Mouse (Mus musculus): ENCODE results near the gene 4933427D14Rik.

4933427D14Rik gene

DNA sequence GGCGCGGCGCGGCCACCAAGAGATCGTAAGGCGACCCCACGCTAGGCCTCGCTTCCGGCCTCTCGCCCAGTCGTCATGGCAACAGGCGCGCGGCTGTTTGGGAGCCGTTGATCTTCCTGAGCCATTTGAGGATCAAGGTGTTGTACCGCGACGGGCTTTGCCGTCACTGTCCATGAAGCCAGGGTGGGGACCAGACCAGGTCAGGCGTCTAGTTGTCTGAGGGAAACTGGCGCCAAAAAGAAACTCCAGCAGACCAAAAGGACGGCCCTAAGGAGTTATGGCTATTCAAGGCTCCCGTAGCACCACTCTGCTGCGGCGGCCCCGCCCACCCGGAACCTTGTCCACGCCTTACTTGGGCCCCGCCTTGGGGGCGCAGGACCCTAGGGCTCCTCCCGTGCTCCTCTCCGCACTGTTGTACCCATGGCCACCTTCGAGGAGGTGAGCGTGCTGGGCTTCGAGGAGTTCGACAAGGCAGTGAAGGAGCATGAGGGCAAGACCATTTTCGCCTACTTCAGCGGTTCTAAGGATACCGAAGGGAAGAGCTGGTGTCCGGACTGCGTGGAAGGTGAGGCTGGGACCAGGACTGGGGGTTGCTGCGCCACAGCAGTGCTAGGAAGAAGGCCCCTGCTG lies at the start of gene 4933427D14Rik, which contains the start of gene Txndc17:
TSS of gene 4933427D14Rik (minus strand) at position 256 of the 630 bp plus-strand sequence.
TSS of gene Txndc17 (plus strand) at position 344 of the 630 bp plus-strand sequence.
- peak; percentile 91 for DNase-seq

DNA sequence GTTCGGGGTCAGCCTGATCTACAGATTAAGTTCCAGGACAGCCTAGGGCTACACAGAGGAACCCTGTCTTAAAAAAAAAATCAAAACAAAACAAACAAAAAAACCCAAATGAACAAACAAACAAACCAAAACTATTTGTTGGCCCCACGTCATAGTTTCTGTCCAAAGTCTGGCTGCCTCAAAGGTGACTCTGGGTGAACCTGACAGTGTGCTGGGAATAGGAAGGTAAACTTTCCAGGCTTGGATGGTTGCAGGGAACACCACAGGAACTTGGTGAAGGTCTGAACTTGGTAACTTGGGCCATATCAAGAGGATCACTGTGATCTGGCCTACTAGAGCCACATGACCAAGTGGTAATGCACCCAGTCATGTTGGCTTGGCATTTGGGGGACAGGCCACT lies 49.2 kb upstream of the 4933427D14Rik start:
- DNase-seq, result no peak

DNA sequence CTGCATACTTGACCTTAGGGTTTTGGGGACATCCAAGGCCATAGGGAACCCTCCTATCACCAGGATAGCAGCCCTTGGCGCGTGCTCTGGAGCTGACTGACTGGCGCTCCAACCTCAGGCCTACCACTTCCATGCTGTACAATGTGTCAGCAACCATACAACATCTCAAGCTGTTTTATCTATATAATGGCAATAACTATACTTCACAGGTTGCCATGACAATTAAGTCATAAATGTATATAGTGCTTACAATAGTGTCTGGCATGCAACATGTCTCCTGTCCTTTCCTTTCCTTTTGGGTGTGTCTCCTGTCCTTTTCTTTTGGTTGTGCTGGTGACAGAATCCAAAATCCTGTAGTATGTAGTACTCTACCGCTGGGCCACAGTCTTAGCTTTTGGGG lies 48.4 kb upstream of the 4933427D14Rik start:
- DNase-seq, result no peak

DNA sequence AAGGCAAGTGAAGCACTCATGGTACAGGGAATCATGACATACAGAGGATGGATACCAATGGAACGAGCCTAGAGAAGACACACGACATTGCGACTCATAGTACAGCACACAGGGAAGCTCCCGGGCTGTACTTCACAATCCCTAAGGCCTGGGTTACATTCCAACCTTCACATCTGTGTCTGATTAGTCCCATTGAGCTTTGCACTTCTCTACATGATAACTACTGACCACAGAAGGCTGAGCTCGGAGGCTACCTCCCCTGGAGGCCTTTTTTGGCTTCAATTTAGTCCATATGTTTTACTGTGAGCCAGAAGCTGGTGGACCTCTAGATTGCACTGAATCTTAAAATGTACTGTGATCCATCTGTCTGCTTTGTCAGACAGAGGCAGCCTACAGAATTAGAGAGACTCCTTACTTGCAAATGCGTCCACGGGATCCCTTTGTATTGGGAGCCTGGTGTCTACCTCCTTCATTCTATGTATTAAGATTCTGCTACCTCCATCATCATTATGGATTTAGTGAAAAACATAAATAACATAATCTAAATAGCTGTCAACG lies 38.0 kb upstream of the 4933427D14Rik start:
- DNase-seq, result peak; percentile 21

DNA sequence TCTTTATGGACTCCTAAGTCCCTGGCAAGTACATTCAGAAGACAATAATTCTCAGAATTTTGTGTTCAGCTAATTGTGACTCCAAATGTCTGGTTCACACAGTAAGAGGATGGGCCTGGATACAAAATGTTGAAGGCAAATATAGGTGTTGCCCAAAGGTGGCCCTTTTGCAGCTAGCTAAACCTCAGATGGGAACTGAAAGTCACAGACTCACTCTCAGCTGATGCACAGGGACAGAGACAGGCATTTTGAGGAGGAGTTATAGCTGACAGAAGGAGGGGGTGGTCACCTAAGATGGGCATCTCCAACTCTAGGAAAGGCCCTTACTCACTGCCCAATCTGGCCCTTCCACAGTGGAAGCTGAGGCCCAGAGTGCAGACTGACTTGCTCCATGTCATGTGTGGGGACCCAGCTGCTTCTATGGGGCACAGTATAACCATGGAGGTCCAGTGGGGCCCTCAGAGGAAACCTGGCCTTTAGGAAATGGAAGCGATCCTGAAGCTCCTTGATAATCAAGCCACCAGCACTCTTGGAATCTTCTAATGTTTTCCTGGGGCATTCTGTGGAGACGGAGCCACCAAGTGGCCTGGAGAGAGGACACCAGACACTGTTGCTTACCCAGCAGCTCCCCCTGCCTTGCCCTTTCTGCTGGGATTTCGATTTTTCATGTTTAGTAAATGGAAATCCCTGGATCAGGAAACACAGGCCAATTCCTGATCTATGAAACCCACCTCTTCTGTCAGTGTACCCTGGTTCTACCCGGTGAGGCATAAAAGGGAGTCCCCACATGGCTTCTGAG lies 33.0 kb upstream of the 4933427D14Rik start:
- no peak for DNase-seq

DNA sequence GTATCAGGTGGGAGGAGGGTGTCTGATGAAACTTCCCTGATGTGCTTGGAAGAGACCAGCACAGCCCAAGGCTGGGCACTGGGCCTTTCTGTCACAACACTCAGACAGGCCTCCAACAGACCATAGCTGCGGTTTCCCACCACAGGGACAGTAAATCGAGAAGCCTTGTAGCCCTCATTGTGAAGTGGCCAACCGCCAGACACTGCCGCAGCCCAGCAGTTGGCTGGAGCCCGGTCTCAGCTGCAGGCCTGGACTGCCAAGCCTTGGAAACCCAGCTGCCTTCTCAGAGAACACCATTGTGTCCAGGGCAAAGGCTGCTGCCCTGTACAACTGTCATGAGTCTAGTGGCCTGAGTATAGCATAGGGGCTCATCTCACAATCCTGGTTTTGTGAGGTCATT lies 26.8 kb upstream of the 4933427D14Rik start:
- DNase-seq, result peak; percentile 17

DNA sequence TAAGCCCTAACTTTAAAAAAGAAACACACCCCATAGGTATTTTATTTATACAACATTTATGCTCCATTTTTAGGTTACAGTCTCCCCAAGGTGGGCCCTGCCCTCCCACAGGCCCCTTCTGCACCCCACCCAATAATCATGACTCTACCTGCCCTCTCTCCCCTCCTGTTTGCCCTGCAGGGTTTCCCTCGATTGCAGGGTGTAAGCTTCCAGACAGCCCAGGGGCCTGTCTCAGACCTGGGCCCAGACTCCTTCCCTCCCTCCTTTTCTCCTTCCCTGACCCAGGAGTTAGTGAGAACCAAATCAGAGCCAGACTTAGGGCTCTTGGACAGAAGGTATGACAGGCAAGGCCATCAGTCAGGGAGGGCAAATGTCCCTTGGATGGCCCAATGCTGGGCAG lies 25.7 kb upstream of the 4933427D14Rik start:
- no peak for DNase-seq

DNA sequence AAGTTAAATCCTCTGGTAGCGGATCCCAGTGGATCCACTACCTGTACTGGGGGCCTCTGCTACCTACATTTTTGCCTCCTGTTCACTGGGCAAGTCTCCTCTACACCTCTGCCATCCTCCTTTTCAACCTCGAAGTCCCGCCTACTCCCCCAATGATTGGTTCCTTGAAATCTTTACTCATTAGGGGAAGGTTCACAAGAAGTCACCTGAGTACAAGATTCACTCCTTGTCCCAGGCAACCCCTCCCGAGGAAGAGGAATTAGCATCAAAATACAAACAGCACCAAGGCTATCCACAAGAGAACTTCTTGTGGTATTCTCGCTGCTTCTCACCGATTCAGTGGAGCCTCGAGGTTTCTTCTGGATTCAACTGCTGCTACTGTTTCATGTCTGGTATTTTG lies 24.8 kb upstream of the 4933427D14Rik start:
- DNase-seq, result no peak

DNA sequence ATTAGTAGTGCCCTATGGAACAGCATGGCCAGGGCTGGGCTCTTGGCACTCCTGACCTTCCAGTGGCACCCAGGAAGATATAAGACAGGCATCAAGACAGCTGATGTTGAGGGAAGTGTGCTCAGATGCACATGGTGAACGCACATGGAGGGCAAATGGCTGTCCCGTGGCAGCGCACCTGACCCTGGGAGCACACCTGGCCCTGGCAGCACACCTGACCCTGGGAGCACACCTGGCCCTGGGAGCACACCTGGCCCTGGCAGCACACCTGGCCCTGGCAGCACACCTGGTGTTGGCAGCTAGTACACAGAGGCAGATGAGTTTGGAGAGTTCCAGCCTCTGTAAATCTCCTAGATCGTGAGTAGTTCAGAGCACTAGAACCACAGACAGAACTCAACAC lies 21.3 kb upstream of the 4933427D14Rik start:
- no peak for DNase-seq

DNA sequence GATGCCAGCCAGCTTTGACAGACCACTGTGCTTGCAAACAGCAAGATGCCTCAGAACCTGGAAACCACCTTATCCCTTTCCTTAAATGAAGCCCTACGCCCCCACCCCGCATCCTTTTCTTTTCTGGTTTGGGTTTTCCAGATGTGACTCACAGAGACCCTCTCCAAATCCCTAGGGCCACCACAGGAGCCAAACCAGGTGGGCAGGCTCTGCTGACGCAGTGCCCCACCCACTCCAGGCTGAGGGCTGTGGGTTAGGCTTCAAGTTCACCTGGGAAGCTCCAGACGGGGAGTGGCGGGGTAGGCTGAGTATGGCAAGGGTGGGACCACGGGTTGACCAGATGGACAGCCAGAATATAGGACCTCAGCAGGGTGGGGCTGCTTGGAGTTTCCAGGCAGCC lies 19.6 kb upstream of the 4933427D14Rik start:
- no peak for DNase-seq

DNA sequence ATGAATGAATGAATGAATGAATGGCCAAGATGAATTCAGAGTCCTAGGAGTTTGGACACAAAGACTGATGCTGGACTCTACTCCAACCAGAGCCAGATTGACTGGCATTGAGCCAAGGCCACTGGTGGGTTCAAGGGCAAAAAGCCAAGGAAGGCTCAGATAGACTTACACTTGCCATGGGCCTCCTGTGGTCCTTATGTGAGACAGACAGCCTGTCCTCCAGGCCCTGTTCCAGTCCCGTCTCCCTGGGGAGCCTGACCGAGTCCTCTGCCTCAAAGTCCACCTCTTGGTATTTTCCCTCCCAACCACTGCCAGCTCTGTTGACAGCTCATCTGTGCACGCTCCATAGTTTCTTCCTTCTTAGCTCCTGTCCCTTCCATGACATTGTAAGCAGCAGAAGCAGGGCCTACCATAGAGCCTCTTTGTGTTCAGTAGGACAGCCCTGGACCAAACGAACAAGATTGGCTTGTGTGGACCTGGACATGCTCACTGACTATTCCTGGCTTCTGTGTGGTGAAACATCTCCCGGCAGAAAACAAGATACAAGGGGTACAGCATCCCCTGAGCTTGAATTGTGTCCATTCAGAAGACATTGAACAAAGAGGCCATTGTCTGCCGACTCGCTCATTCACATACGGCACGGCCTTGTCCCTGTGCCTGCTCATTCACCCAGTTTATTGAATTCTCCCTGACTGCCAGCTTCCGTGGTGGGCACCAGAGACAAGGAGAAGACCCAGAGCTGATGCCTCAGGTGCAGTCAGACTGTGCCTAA lies 18.9 kb upstream of the 4933427D14Rik start:
- no peak for DNase-seq

DNA sequence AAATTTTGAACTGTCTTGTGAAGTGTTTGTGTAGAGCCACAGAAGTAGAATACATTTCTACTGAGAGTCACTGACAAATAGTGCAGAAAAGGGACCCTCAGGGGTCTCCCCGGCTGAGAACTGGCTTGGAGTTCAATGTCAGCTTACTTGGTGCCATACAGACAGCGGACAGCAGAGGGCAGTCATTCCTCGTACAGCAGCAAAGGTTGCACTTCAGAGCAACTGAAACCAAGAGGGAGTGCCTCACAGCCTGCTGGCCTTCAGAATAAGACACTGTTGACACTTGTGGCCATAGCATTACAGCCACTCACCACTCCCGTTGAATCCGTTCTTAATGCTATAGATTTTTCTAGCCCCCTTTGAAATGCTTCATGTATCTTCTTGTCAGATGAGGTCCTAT lies 17.6 kb upstream of the 4933427D14Rik start:
- peak; percentile 69 for DNase-seq

DNA sequence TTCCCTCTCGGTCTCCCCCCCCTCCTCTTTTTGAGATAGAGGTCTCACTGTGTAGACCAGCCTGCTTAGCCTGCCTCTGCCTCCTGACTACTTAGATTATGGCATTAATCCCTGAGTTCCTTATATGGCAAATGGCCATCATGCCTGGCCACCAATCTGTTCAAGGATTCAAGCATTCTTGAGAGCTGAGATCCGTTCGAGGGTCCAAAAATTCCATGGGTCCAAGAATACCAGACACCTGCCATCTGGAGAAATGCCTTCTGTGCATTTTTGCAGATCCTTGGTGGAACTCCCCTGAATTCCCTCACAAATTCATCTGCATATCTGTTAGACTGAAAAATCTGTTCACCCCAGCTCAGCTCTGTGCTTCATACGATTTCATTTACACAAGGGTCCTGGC lies 16.2 kb upstream of the 4933427D14Rik start:
- DNase-seq, result no peak

DNA sequence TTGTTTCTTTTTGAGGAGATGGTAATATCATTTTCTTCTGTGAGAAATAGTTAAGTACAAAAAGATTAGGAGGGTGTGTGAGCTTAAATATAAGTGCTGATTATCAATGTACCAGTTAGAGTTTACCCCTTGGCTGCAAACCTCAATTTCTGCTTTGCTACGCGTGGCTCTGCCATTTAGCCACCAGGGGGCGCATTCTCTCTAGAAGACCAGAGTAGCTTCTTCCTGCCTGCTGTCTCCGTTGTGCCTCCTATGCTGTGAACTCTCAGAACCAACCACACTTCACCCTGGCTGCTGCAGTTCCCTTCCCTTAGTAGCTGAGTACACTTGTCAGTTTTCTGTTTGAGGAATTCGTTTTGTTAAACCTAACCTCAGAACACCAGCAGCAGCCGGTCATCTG lies 14.0 kb upstream of the 4933427D14Rik start:
- peak; percentile 61 for DNase-seq

DNA sequence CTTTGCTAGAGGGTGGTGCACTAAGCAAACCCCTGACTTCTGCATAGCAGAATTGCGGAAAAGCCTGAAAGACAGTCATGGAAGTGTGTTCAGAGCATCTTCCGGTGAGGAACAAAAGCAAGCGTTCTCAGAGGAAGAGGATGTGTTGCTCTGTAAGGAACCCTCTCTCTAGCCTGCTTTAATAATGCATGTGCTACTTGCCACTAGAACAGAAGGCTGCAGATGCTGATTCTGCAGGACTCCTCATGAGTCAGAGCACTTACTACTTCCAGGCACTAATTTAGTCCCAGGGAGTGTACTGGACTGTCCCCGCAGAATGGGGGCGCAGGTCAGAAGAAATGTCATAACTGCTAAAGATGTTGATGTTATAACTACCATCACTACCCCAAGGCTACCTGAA lies 9.9 kb upstream of the 4933427D14Rik start:
- no peak for DNase-seq

DNA sequence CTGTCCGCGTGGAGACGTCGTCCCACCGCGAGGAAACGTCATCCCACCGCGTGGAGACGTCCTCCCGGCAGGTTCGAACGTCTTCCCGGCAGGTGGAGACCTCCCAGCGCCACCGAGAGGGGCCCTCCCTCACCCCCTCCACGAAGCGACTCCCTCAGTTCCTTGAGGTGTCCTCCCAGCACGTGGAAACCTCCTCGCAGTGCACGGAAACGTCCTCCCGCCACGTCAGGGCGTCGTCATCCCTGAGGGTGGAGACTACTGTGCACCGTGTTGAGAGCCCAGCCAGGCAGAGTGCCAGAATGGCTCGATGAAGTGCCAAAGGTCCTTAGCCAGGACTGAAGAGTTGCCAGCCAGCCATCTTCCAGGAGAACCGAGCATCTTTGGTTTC lies 8.1 kb upstream of the 4933427D14Rik start, which contains the start of gene Med31:
TSS of gene Med31 (minus strand) at position 183 of the 388 bp plus-strand sequence.
- peak; percentile 80 for DNase-seq

DNA sequence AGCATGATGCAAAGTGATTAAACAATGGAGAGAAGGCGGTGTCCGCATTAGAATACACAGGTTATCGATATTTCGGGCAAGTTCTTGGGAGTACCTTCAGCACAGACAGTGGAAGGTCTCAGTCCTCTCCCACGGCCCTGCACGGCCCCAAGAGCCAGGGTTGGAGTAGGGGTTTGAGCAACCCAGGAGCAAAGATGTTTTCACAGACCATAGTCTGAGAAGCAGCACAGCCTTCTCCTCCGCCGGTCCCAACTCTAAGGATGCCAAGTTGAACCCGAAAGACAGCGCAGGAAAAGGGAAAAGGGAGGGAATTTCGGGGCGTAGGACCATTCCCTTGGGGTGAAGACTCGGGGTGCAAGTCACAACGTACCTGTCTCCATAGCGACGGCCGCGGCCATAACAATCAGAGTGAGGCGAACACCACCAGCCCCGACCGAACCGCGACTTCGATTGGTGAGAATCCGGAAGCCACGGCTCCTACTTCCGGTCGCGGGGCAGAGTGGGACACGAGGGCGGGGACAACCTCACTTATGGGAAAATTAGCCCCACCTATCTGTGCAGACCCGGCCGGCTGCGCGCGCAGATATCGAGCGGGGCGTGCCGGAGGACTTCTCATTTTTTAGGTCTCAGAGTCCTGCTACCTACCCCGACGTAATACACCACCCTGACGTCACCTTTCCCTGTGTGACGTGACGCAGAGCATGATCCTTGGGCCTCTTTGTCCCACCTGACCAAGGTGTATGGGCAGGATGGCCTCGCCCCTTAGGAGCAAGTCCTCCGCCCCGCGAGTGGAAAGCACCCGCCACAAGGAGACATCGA lies 7.5 kb upstream of the 4933427D14Rik start:
- peak; percentile 94 for DNase-seq

DNA sequence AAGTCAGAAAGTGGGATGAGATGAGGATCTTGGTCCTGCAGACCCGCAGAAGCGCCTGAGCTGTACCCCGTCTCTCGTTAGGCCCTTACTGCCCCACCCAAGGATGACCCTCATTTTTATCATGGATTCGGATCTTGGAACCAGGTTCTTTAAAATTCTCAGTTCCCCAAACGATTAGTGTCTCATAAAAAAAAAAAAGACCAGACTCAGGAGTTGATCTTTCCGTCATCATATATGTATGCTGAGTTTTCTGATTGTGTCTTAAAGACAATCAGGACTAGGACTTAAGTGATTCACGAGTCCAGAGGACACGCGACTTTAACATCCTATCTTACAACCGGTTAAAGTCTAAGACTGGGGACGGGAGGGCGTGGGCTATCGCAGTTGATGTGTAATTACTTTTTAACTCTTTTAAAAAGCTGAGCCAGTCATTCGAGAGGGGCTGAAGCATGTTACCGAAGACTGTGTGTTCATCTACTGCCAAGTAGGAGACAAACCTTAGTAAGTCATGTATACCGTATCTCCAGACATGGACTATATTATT lies 647 bp upstream of the 4933427D14Rik start:
- DNase-seq, result no peak

DNA sequence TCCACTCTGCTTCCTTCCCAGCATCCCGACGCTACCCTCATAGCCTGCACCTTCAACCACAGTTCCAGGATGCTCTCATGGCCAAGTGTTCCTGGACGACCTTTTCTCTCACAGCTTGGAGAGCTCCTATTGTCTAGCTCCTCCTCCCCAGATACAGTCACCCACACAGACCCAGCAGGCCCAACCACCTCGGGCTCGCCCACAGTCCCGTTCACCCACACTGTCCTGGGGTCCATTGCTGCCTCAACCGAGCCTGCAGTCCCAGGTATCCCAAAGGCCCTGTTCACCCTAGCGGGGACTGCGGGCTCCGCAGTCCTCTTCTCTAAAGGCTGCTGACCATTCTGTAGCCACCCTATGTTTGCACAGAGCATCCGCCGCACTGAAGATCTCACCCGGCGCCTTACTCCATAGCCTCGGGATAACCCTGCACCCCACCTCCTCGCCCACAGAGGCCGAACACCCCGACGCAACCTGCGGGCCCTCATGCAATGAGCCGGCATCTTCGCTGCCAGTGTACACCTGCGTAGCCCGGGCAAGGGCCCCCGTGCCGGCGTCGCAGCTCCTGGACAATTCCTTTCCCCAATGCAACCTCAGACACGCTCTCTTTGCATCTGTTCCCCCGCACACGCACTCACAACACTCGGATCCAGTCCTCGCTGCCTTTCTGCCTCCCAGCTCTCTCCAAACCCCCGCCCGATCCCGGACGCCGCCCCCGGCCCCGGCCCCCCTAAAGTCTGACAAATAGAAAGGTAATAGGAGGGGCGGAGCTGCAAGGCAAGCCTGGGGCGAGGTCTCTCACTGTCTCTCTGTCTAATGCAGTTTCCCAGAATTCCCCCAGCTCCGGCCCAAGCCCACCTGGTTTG lies 687 bp downstream of the 4933427D14Rik start, which contains the start of gene Gm43951:
TSS of gene Gm43951 (minus strand) at position 500 of the 863 bp plus-strand sequence.
- peak; percentile 50 for DNase-seq

DNA sequence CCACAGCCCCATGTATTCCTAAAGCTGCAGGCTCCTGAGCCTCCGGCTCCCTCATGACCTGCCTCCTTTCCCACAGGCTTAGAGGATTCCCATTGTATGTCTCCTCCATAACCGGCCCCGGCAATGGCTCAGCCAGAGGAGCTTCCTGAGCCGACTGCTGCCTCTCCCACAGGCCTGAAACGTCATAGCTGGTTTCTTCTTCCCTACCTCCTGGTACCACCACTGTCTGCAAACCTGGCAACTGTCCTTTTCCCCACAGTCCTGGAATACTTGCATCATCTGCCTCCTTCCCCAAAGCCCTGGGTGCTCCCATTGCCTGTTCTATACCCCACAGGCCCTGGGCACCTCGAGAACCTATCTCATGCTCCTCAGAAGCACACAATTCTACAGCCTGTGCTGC lies 2.0 kb downstream of the 4933427D14Rik start:
- no peak for DNase-seq

DNA sequence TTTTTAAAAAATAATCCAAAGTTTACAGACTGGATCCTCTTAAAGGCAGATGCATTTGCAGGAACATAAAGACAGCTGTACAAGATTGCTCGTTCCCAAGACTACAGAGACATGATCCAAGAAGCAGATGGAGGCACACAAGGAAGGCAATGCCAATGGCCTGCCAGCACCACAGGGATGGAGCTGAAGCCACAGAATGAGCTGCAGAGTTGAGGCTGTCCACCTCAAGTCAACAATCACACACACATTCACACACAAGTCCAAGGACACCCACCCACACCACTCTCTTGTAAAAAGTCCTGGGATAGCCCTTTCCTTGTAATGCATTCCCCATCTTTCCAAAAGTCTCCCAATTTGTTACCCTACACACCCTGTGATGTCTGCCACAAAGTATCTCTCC lies 3.8 kb downstream of the 4933427D14Rik start:
- DNase-seq, result no peak

Data from right cerebral cortex, postnatal 25 days (tissue).